Mouse (Mus musculus): ENCODE measurements around the gene Adat3. TPM values are rescaled to one million over a fixed set of nuclear protein-coding genes. Genes with fewer than 3 reads are reported as not detected.
A peak's percentile ranks its signal among the peaks of the same experiment; 100 is the strongest.

Gene Adat3
- polyA plus RNA-seq, 1 experiment: 17.0 TPM

- H3K36me3 ChIP-seq (ENCODE audit: control insufficient read depth, insufficient read depth, low read length): peaks cover 8% of the 10 kb centered on the region
Measured at GRCm38 (mm10) chr10:80572477-80572876, 30.2 kb upstream of the Adat3 start.

GRCm38 (mm10) chr10:80573944-80574343 is 28.7 kb upstream of the Adat3 start:
- Histone ChIP-seq H3K27ac (ENCODE audit: insufficient read depth, low read length) (no peak overlapping the region; the same call in 1 of the 2 replicates), H3K4me1 (ENCODE audit: control insufficient read depth, insufficient read depth, insufficient read length) (peaks cover 34% of the 10 kb centered on the region), H3K27me3 (ENCODE audit: control insufficient read depth, insufficient read depth, low read length) (no peaks in the 10 kb centered on the region), H3K4me3 (ENCODE audit: extremely low read depth, insufficient read depth, insufficient read length) (no peak overlapping the region), H3K36me3 (ENCODE audit: control insufficient read depth, insufficient read depth, low read length) (no peaks in the 10 kb centered on the region)
- TF ChIP-seq POLR2A (IDR thresholded peaks at IDR 0.05; ENCODE audit: low read depth, low read length): no peak
- no peak for TF ChIP-seq CTCF (IDR thresholded peaks at IDR 0.05; ENCODE audit: extremely low read depth, insufficient read depth, insufficient read length, insufficient replicate concordance)
- 82% methylated on average over 9 of the region's 9 CpGs for WGBS
- DNase-seq (ENCODE audit: low read depth in 1 of 2, low spot score in 2 of 2): no peak

More at GRCm38 (mm10) chr10:80572477-80572876, 30.2 kb upstream of the Adat3 start:
- TF ChIP-seq POLR2A (IDR thresholded peaks at IDR 0.05; ENCODE audit: low read depth, low read length) (no peak), CTCF (IDR thresholded peaks at IDR 0.05; ENCODE audit: extremely low read depth, insufficient read depth, insufficient read length, insufficient replicate concordance) (no peak)
- H3K27me3 ChIP-seq (ENCODE audit: control insufficient read depth, insufficient read depth, low read length): no peaks in the 10 kb centered on the region
- no peak overlapping the region for H3K4me3 ChIP-seq (ENCODE audit: extremely low read depth, insufficient read depth, insufficient read length)
- no peak for DNase-seq (ENCODE audit: low read depth in 1 of 2, low spot score in 2 of 2)
- H3K4me1 ChIP-seq (ENCODE audit: control insufficient read depth, insufficient read depth, insufficient read length): peaks cover 29% of the 10 kb centered on the region
- WGBS: 74% methylated on average over 2 of the region's 2 CpGs
- H3K27ac ChIP-seq (ENCODE audit: insufficient read depth, low read length): peak overlapping the region; percentile 62; the same call in 1 of the 2 replicates

DNA sequence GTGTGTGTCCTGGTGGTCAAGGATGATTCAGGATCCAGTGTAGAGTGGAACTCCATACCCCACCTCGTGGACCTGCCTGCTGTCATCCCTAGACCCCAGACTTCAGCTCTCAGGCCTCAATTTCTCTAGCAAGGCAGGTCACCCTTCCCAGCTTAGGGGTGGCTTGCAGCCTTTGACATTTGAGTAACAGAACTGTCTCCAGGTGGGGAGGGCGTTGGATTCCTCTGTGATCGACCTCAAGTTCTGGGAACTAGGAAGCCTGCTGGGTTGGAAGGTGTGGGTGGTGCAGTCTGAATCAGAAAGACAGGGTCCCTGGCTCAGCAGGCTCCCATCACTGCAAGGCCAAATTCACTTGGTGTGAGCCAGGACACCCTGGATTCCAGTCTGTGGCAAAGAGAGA is 27.8 kb upstream of the Adat3 start:
- 86% methylated on average over 3 of the region's 3 CpGs for WGBS
- Histone ChIP-seq H3K4me1 (ENCODE audit: control insufficient read depth, insufficient read depth, insufficient read length) (peaks cover 31% of the 10 kb centered on the region), H3K36me3 (ENCODE audit: control insufficient read depth, insufficient read depth, low read length) (no peaks in the 10 kb centered on the region), H3K27me3 (ENCODE audit: control insufficient read depth, insufficient read depth, low read length) (no peaks in the 10 kb centered on the region), H3K4me3 (ENCODE audit: extremely low read depth, insufficient read depth, insufficient read length) (no peak overlapping the region), H3K27ac (ENCODE audit: insufficient read depth, low read length) (no peak overlapping the region)
- no peak for DNase-seq (ENCODE audit: low read depth in 1 of 2, low spot score in 2 of 2)
- TF ChIP-seq CTCF (IDR thresholded peaks at IDR 0.05; ENCODE audit: extremely low read depth, insufficient read depth, insufficient read length, insufficient replicate concordance): no peak
- TF ChIP-seq POLR2A (IDR thresholded peaks at IDR 0.05; ENCODE audit: low read depth, low read length): no peak

GRCm38 (mm10) chr10:80575925-80576324 is 26.8 kb upstream of the Adat3 start:
- no peaks in the 10 kb centered on the region for H3K27me3 ChIP-seq (ENCODE audit: control insufficient read depth, insufficient read depth, low read length)
- no peaks in the 10 kb centered on the region for H3K36me3 ChIP-seq (ENCODE audit: control insufficient read depth, insufficient read depth, low read length)
- TF ChIP-seq POLR2A (IDR thresholded peaks at IDR 0.05; ENCODE audit: low read depth, low read length): no peak
- TF ChIP-seq CTCF (IDR thresholded peaks at IDR 0.05; ENCODE audit: extremely low read depth, insufficient read depth, insufficient read length, insufficient replicate concordance): no peak
- peaks cover 26% of the 10 kb centered on the region for H3K4me1 ChIP-seq (ENCODE audit: control insufficient read depth, insufficient read depth, insufficient read length)
- DNase-seq (ENCODE audit: low read depth in 1 of 2, low spot score in 2 of 2): peak in 1 of 2 experiments; percentile 27
- WGBS: 13% methylated on average over 17 of the region's 17 CpGs
- no peak overlapping the region; the same call in 1 of the 2 replicates for H3K27ac ChIP-seq (ENCODE audit: insufficient read depth, low read length)
- H3K4me3 ChIP-seq (ENCODE audit: extremely low read depth, insufficient read depth, insufficient read length): peak overlapping the region; percentile 82

GRCm38 (mm10) chr10:80576351-80577194 is 26.1 kb upstream of the Adat3 start:
- DNase-seq (ENCODE audit: low read depth in 1 of 2, low spot score in 2 of 2): peak in 1 of 2 experiments; percentile 57

DNA sequence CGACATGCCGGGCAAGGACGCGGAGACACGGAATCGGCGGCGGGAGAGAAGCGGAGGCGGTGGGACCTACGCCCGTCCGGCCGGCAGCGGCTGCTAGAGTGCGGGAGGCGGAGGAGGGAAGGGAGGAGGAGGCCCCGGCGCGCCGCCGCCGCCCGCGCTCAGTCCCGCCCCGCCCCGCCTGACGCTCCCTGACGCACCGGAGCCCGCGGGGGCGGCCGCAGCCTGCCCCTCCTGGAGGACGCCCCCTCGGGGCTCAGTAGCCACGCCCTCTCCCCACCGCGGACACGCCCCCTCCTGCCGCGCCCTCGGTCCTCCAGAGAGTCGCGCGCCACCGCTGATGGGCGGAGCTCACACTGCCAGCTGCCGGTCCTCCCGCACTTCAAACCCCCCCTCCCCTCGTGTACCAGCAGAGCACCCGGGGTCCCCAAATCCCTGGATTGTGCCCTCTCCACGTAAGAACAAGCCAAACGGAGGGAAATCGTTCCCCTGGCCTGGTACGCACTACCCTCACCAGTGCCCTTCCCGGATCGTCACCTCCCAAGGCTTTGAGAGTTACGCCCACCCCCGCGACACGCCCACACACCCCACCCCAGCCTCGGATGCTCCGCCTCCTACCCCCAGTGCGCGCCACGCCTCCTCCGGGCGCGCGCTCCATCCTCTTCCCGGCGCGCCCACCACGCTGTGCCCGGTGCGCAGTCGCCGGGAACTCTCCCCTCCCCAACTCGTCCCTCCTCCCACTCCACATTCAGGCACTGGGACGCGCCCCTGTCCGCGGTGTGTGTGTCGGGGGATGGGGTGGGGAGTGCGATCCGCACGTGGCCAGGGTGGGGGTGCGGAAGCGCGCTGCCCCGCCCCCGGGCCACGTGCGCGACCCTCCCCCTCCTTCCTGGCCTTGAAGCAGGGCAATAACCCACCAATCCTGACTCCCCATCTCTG is 25.2 kb upstream of the Adat3 start, which contains the start of gene Klf16:
Klf16 (minus strand) TSS at position 127 of the 936 bp plus-strand sequence.
- WGBS: 1% methylated on average over 69 of the region's 97 CpGs
- H3K4me3 ChIP-seq (ENCODE audit: extremely low read depth, insufficient read depth, insufficient read length): peak within 1 kb of the TSS; percentile 82
- peak; percentile 92 to 99 for DNase-seq (ENCODE audit: low read depth in 1 of 2, low spot score in 2 of 2)
- H3K27ac ChIP-seq (ENCODE audit: insufficient read depth, low read length): peak within 1 kb of the TSS; percentile 94
- H3K36me3 ChIP-seq (ENCODE audit: control insufficient read depth, insufficient read depth, low read length): no peaks in the 10 kb centered on the region
- TF ChIP-seq CTCF (IDR thresholded peaks at IDR 0.05; ENCODE audit: extremely low read depth, insufficient read depth, insufficient read length, insufficient replicate concordance): no peak
- TF ChIP-seq POLR2A (IDR thresholded peaks at IDR 0.05; ENCODE audit: low read depth, low read length): peak; percentile 55
- peaks cover 11% of the 10 kb centered on the region; the same call in 1 of the 2 replicates for H3K4me1 ChIP-seq (ENCODE audit: control insufficient read depth, insufficient read depth, insufficient read length)
- H3K27me3 ChIP-seq (ENCODE audit: control insufficient read depth, insufficient read depth, low read length): no peaks in the 10 kb centered on the region

More at GRCm38 (mm10) chr10:80576351-80577194, 26.1 kb upstream of the Adat3 start:
- H3K27ac ChIP-seq (ENCODE audit: insufficient read depth, low read length): peak overlapping the region; percentile 94
- H3K4me3 ChIP-seq (ENCODE audit: extremely low read depth, insufficient read depth, insufficient read length): peak overlapping the region; percentile 82
- peaks cover 19% of the 10 kb centered on the region; the same call in 1 of the 2 replicates for H3K4me1 ChIP-seq (ENCODE audit: control insufficient read depth, insufficient read depth, insufficient read length)
- under 1% methylated on average over 95 of the region's 96 CpGs for WGBS
- H3K27me3 ChIP-seq (ENCODE audit: control insufficient read depth, insufficient read depth, low read length): no peaks in the 10 kb centered on the region
- TF ChIP-seq POLR2A (IDR thresholded peaks at IDR 0.05; ENCODE audit: low read depth, low read length): no peak
- no peak for TF ChIP-seq CTCF (IDR thresholded peaks at IDR 0.05; ENCODE audit: extremely low read depth, insufficient read depth, insufficient read length, insufficient replicate concordance)
- no peaks in the 10 kb centered on the region for H3K36me3 ChIP-seq (ENCODE audit: control insufficient read depth, insufficient read depth, low read length)

Data from spleen, adult 2 months (tissue).